Mouse (Mus musculus): ENCODE data around the gene Tpm1.

DNA sequence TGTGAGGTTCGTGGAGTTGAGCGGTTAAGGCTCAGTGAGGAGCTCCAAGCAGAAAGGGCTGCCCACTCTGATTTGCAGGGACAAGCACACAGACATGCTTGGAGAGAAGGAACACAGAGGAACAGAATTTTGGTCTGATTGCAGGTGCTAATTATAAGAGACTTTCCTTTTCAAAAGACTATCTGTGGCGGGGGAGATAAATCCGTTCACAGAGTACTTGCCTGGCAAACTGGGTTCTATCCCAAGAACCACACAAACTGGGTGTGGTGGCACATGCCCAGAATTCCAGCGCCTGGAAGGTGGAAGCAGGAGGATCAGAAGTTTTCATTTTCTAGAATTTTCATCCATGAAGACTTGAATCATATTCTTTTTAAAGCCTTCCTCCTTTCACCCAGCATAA is 72.1 kb downstream of the Tpm1 start:
- no peak for TF ChIP-seq CTCF (IDR thresholded peaks at IDR 0.05)
- TF ChIP-seq EP300 (IDR thresholded peaks at IDR 0.05), result no peak
